Mouse (Mus musculus) testis, postnatal 14 days (tissue): ENCODE measurements at regions not wholly inside any gene's neighbourhood (a gene's known extent, or its start where the extent isn't known, plus 50 kb on each side); places are given as distances from the start of the nearest gene placed in this dataset.

Experiments
- DNase-seq: peaks from one replicate; pipeline ENCODE4 v3.0.0; 2021; ENCODE audit warnings: low spot score

DNA sequence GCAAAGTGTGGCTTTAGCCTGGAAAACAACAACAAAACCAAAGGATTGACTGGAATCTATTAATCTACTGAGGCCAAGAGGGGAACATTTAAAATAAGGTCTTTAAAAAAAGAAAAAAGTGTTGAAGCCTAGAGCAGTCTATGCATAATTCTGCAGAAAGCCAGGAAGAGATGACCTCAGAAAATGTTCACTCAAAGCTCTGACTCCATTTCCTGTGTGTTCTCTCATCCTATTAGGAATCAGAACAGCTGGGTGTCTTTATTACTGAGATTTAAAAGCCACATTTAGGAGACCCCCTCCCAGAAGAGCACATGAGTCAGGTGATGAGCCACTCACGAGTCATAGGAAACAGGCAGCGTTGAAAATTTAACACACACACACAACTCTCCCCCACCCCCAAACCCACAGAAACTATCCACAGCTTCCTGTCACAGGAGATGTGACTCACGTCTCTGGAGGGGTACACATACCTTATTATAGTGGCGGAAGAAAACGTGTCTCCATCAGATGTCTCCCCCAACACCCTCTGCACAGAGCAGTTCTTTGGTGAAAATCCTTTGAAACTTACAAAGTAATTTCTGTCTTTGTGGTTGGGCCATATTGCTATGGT, 140.2 kb upstream of the Hmga2 start:
- no peak for DNase-seq

- DNase-seq: no peak
Observed at GRCm38 (mm10) chr10:120612351-120612750, 136.1 kb upstream of the Hmga2 start.

GRCm38 (mm10) chr10:120610076-120610475, 133.8 kb upstream of the Hmga2 start:
- DNase-seq: no peak

- no peak for DNase-seq
Observed at GRCm38 (mm10) chr10:120604506-120604905, 128.2 kb upstream of the Hmga2 start.

- DNase-seq: no peak
Observed at GRCm38 (mm10) chr10:120603167-120603566, 126.9 kb upstream of the Hmga2 start.

DNA sequence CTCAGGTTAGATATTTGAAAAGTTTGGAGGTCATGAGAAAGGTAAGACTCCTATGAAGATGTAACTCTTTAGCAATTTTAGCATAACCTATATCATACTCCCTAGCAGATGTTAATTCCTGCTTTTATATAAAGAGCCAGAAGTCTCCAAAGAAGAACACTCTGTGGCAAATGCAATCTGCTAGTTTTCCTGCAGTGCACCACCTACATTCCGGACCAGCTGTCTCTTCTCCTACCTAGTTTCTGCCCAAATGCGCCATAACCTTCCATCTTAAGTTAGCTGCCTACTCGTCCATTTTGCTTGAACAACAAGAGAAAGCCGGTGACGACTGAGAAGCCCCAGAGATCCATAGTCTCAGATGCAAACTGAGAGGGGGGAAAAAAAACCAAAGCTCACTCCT, 124.5 kb upstream of the Hmga2 start:
- no peak for DNase-seq

- no peak for DNase-seq
Observed at GRCm38 (mm10) chr10:120599551-120599950, 123.3 kb upstream of the Hmga2 start.

DNA sequence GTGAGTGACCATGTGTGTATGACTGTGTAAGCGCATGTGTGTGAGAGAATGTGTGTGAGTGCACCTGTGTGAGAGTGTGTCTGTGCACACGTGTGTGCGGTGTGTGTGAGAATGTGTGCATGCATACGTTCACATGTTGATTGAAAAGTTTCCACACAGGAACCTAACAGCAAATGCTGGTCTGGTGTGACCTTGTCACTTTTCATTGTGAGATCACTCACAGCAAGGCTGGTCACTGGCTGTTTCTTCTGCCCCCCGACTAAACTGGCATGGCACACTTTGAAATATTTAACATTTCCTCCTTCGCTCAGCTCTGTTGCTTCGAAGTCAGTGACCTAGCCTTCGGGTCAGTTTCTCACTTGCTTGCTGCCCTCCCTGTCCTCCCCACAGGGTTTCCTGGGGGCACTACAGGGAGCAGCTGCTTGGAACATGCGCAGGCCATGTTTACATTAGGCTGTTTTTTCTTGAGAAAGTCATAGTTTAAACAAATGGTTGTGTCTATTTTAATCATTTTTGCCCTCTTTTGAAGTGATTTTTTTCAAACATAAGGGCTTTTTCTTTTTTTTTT, 121.1 kb upstream of the Hmga2 start:
- no peak for DNase-seq

DNA sequence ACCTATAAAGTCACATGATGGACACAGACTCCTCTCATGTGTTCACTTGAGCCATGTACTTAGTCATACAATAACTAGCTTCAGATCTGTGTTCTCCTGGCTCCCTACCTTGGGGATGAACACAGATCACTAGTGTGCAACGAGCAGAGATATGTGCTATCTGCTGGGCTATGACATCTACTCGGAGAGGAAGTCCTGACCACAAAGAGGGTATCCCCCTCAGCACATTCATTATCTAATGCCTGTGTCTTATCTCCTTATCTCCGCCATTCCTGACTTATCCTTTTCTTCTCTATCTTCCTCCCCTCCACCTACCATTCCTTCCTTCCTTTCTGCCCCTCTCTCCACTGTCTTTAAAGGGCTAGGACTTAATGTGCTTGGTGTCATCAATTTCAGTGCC, 118.9 kb upstream of the Hmga2 start:
- no peak for DNase-seq

DNA sequence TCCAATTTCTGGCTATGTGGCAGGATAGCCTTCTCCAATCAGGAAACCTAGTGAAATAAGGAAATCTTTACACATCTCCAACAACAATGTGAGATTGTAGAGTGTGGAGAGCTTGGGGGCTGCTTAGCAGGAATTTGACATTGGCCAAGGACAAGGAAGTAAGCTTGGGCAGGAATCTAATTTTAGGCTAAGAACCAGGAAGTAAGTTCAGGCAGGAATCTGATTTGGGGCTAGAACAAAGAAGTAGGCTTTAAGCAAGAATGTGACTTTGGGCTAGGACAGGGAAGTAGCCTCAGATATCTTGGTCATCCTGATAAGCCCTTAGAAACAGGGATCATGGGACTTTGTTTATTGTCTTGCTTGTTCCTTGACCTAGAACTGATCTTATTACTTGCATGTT, 117.6 kb upstream of the Hmga2 start:
- DNase-seq: no peak

DNA sequence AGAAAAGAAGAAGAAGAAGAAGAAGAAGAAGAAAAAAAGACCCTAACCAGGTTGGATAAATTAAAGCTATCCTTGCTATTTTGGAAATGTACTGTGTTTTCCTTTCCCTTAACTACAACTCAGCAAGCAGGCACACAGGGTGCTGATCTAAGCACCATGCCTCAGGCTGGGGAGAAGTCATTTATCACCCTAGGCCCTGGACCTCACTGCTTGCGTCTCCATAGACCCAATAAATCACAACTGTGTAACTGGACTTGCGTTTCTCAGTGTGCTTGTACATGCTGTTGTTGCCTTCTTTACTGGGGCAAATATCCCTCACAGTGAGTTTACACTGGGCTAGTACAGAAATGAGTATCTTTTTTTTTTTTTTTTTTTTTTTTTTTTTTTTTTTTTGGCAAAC, 113.4 kb upstream of the Hmga2 start:
- DNase-seq: no peak

DNA sequence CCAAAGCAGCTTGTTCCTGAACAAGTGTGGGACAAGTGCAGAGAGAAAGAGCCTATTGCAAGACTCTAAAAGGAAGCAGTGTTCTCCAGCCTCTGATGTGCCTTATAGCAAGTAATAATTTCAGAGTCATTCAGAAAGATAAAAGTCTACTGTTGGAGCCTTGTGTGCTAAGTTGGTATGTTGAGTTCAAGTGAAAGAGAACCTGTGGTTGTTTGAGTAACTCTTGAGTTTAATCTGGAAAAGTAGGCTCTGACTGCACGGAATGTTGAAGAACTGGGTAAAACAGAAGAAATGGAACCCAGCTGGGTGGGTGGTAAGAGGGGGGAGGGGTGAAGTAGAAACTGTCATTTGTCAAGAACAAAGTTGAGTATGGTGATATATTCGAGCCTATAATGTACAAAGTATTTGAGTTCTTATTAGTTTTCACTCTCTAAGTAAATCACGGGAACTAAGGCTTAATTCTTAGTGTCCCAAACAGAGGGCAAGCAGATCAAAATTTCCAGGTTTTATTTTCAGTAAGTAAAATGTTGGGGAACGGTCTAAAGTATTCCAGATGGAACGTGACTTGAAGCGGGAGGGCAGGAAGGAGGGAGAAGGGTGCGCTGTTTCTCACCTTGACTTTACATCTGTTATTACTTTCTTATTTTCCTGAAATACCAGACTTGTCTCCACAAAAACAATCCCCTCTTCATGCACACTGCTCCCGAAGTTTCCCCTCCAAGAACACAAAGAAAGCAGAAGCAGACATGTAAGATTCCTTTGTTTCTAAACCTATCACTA, 111.8 kb upstream of the Hmga2 start:
- no peak for DNase-seq

DNA sequence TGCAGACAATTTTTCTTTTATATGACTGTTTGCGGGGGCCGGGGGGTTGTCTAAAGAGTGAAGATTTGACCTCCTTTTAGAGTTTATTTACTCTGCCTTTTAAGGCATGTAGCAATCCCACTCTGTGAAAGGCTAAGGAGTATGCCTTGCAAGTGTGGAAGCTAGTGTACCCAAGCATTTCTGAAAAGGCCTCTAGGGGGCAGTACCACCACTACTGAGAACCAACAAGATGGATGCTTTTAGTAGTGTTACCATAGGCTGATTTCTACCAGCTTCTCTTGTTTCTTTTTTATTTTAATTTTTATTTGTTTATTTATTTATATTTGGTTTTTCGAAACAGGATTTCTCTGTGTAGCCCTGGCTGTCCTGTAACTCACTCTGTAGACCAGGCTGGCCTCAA, 110.9 kb upstream of the Hmga2 start:
- no peak for DNase-seq

- no peak for DNase-seq
Observed at GRCm38 (mm10) chr10:120582497-120582896, 106.2 kb upstream of the Hmga2 start.

DNA sequence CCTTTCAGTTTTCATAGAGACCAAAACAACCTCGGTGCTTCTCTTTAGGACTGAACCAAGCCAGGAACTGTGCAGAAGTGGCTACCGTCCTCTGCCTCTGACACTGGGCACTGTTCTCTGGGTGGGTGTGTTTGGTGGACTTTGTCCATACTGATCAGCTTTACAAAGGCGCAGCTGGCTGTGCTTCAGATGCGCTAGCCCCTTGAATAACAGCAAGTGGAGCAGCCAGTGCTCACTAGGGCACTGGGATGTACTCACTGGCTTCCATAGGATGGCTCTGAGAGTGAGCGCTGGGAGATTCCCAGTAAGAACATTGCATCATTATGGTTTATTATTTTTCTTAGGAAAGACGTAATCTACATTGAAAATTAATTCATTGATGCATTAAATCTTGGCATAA, 105.3 kb upstream of the Hmga2 start:
- no peak for DNase-seq

DNA sequence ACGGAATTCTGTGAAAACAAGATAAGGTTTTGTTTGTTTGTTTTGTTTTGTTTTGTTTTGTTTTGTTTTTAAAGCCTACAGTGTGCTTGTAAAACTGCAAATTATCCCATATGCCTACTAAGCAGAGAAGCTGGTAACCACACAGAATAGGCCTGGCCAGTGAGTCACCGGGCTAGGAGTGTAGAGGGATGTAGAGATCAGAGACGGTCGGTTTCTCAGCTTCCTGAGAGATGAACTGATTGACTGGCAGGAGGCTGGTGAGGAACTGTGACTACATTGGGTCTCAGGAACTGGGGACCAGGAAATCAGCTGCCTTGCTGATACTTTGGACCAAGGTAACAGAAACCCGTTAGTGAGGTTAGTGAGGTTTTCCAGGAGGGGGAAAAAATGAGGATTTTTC, 100.6 kb upstream of the Hmga2 start:
- DNase-seq: no peak

DNA sequence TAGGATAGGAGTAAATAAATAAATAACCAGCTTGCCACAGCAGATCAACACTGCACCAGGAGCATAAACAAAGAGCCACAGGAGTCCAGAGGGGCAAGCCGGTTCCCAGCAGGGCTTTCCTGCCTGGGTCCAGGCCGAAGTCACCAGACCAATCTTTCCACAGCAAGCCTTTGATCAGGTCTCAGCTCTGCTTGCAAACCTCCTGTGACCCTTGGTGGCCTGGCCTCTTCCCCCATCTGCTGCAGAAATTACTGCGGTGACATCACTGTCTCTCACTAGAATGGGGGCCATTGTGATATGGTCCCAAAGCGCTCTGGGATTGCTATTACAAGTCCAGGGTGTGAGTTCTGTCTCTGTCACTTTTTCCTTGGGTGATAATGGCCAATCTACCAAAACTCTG, 99.9 kb upstream of the Hmga2 start:
- no peak for DNase-seq

DNA sequence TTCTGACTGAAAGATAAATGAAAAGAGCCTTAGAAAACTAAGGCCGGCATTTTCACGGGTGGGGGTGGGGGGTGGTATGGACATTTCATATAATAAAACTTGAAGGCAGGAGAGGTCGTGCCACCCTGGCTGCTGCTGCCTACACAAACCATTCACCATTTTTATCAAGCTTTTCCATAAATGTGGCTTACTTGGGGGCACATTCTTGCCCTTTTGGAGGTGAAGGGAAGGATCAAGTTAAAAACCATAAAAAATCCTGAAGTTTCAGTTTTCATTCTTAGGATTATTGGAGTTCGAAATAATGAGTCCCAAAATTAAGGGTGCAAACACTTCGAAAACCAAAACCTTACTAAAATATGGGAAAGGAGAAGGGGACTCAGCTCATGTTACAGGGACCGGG, 95.1 kb upstream of the Hmga2 start:
- DNase-seq: no peak

DNA sequence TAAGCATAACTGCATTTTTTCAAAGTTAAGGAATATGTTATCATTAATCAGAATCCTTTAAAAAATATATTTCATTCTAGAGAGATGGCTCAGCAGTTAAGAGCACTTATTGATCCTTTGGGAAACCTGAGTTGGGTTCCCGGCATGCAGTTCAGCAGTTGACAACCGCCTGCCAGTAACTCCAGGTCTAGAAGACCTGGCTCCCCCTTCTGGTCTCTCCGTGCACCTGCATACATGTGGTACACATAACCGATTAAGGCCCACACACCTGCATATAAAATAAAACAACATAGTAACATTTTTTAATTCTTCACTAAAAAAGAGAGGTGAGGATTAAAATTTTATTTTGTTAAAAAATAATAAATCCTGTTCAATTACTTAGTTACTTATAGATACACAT, 89.7 kb upstream of the Hmga2 start:
- no peak for DNase-seq

GRCm38 (mm10) chr10:120564859-120565258, 88.6 kb upstream of the Hmga2 start:
- no peak for DNase-seq

DNA sequence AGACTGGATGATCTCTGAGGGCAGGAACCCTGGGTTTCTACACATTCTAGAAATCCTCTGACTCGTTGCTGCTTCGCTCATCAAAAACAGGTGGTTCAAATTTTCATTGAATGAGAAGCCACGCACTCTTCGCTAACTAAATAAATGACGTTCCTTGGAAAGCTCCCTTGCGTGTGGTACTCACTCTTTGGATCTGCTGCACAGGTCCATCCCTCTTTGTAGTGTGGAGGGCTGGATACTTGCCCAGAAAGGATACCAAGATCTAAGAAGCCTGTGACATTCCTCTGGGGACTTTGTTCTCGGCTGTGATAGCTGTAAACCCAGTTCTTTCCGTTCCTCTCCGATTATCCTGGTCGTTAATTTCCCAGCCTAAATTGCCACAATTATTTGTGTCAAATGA, 87.7 kb upstream of the Hmga2 start:
- no peak for DNase-seq

DNA sequence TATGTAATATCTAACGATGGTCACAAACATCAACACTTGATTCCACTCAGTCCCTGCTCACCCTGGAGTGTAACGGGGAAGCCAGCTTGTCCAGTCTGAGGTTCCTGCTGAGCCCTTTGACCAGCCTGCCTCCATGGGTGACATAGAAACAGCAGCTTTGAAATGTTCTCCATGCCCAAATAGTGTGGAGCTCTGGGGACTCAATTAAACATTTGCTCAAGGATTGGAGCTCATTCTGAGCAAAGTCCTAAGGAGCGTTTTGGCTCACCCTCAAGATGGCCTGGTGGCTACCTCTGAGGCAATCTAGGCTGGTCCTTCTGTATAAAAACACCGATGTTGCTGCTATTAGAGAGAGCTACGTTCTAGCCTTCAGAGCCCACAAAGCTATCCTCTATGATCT, 85.6 kb upstream of the Hmga2 start:
- no peak for DNase-seq

- DNase-seq: no peak
Observed at GRCm38 (mm10) chr10:120557850-120558447, 81.7 kb upstream of the Hmga2 start.
